Mouse (Mus musculus): ENCODE data around the gene Slc25a30. TPM values are rescaled to one million over a fixed set of nuclear protein-coding genes. Genes with fewer than 3 reads are reported as not detected.

The Slc25a30 gene
- total and polyA plus RNA-seq, 3 experiments, result 9.6 to 18.2 (median 17.0) TPM

- Histone ChIP-seq H3K79me2 (replicated peaks; ENCODE audit: control insufficient read depth, extremely low read depth, insufficient read depth, poor library complexity, severe bottlenecking) (no peaks in the 10 kb centered on the region), H3K27me3 (replicated peaks) (no peaks in the 10 kb centered on the region), H3K9ac (ENCODE audit: insufficient read depth, low read depth) (no peak overlapping the region), H3K4me1 (ENCODE audit: control insufficient read depth in 1 of 2, insufficient read depth in 2 of 2) (peaks cover 0 to 8% of the 10 kb centered on the region in 2 experiments; a peak in 3 of 4 replicates), H3K9me3 (replicated peaks; ENCODE audit: low read length) (no peaks in the 10 kb centered on the region), H3K36me3 (replicated peaks in 1 of 2; ENCODE audit: control insufficient read depth in 1 of 2, insufficient read depth in 1 of 2, low read length in 1 of 2) (peaks cover 16 to 56% of the 10 kb centered on the region in 2 experiments), H3K4me3 (replicated peaks in 1 of 3; ENCODE audit: low read depth in 2 of 3, low read length in 2 of 3, poor library complexity in 1 of 3) (no peak overlapping the region), H3K27ac (ENCODE audit: insufficient read depth, low read depth) (no peak overlapping the region), H3K4me2 (ENCODE audit: insufficient read depth, low read depth, poor library complexity, severe bottlenecking) (no peak overlapping the region)
- dilution Hi-C loops (cut with MboI; ENCODE audit: extremely low pct_ligation_motif_present, extremely low pct_unique_long_range_greater_than_20kb, low sequenced_read_pairs) (no loop called here), in situ Hi-C loops (cut with MboI; ENCODE audit: low pct_ligation_motif_present, low pct_unique_long_range_greater_than_20kb, low sequenced_read_pairs) (no loop called here)
- DNase-seq (ENCODE audit: extremely low read depth), result peak; percentile 55
- TF ChIP-seq KAT2A (IDR thresholded peaks at IDR 0.05; ENCODE audit: insufficient replicate concordance, low read length), result no peak
- peak; percentile 70 for TF ChIP-seq RAD21 (IDR thresholded peaks at IDR 0.05; ENCODE audit: low read depth, low read length)
- TF ChIP-seq CTCF (conservative IDR thresholded peaks at IDR 0.05 in 1 of 2, IDR thresholded peaks at IDR 0.05 in 1 of 2; ENCODE audit: low read depth in 2 of 2, low read length in 2 of 2), result peak; percentile 78
- TF ChIP-seq MEF2A (IDR thresholded peaks at IDR 0.05; ENCODE audit: borderline replicate concordance, low read depth, low read length), result 0 out of 2 replicates have a peak, but pooled peaks have one; percentile 13
- TF ChIP-seq SMC3 (IDR thresholded peaks at IDR 0.05; ENCODE audit: low read depth, low read length), result peak; percentile 44
These were observed 25.6 kb downstream of the Slc25a30 start for GRCm38 (mm10) chr14:75761028-75761805.

DNA sequence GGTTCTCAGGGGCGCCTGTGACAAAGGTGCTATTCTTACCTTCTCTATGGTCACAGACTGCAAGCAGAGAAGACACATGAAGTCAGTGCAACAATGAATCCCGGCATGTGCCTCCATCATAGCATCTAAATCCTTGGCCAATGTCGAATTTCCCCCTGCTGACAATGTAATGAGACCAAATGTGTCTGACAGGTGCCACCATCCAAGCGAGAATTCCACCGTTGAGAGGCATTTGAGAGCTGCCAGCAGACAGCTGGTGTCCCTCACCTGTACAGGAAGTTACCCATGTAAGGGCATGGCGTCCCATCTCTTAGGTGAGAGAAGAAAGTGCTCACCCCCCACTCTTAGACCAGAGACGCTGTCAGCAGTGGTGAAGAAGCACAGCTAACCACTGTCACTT lies 28.4 kb downstream of the Slc25a30 start:
- in situ Hi-C loops (cut with MboI; ENCODE audit: low pct_ligation_motif_present, low pct_unique_long_range_greater_than_20kb, low sequenced_read_pairs), result no loop called here
- no peak overlapping the region for H3K4me3 ChIP-seq (replicated peaks in 1 of 3; ENCODE audit: low read depth in 2 of 3, low read length in 2 of 3, poor library complexity in 1 of 3)
- H3K9me3 ChIP-seq (replicated peaks; ENCODE audit: low read length), result no peaks in the 10 kb centered on the region

DNA sequence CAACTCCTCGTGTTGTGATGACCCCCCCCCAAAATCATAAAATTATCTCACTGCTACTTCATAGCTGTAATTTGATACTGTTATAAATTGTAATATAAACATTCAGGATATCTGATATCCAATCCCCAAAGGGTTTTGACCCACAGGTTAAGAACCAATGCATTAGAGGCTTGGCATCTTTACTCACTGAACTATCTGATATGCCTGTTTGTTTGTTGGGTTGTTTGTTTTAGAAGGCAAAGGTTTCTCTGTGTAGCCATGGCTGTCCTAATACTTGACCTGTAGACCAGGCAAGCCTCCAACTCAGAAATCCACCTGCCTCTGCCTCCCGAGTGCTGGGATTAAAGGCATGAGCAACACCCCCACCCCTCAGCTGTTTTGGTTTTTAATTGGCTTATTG lies 29.0 kb downstream of the Slc25a30 start:
- peaks cover under 1 to 1% of the 10 kb centered on the region in 2 experiments; a peak in 3 of 4 replicates for H3K4me1 ChIP-seq (ENCODE audit: control insufficient read depth in 1 of 2, insufficient read depth in 2 of 2)
- H3K79me2 ChIP-seq (replicated peaks; ENCODE audit: control insufficient read depth, extremely low read depth, insufficient read depth, poor library complexity, severe bottlenecking), result peaks cover 14% of the 10 kb centered on the region
- H3K9me3 ChIP-seq (replicated peaks; ENCODE audit: low read length), result no peaks in the 10 kb centered on the region
- TF ChIP-seq RCOR1 (conservative IDR thresholded peaks at IDR 0.05; ENCODE audit: low read depth, low read length) (no peak), JUN (IDR thresholded peaks at IDR 0.05; ENCODE audit: insufficient read depth, low read depth, low read length) (no peak), ELF1 (IDR thresholded peaks at IDR 0.05; ENCODE audit: low read depth, low read length) (no peak), MAFK (IDR thresholded peaks at IDR 0.05; ENCODE audit: insufficient replicate concordance, low read length) (no peak), HCFC1 (IDR thresholded peaks at IDR 0.05; ENCODE audit: low read depth, low read length) (no peak), NELFE (IDR thresholded peaks at IDR 0.05; ENCODE audit: low read depth, low read length) (no peak), ETS1 (conservative IDR thresholded peaks at IDR 0.05; ENCODE audit: low read depth, low read length) (no peak), BHLHE40 (IDR thresholded peaks at IDR 0.05; ENCODE audit: low read depth, low read length) (no peak), CHD1 (IDR thresholded peaks at IDR 0.05; ENCODE audit: low read depth, low read length) (no peak), SMC3 (IDR thresholded peaks at IDR 0.05; ENCODE audit: low read depth, low read length) (no peak), GABPA (IDR thresholded peaks at IDR 0.05; ENCODE audit: insufficient replicate concordance, low read depth, low read length) (no peak)
- H3K27ac ChIP-seq (ENCODE audit: insufficient read depth, low read depth), result no peak overlapping the region
- dilution Hi-C loops (cut with MboI; ENCODE audit: extremely low pct_ligation_motif_present, extremely low pct_unique_long_range_greater_than_20kb, low sequenced_read_pairs) (no loop called here), in situ Hi-C loops (cut with MboI; ENCODE audit: low pct_ligation_motif_present, low pct_unique_long_range_greater_than_20kb, low sequenced_read_pairs) (no loop called here)
- no peak overlapping the region for H3K4me3 ChIP-seq (replicated peaks in 1 of 3; ENCODE audit: low read depth in 2 of 3, low read length in 2 of 3, poor library complexity in 1 of 3)
- H3K9ac ChIP-seq (ENCODE audit: insufficient read depth, low read depth), result no peak overlapping the region
- no peak for DNase-seq (ENCODE audit: extremely low read depth)
- no peak overlapping the region for H3K4me2 ChIP-seq (ENCODE audit: insufficient read depth, low read depth, poor library complexity, severe bottlenecking)
- no peaks in the 10 kb centered on the region for H3K27me3 ChIP-seq (replicated peaks)
- H3K36me3 ChIP-seq (replicated peaks in 1 of 2; ENCODE audit: control insufficient read depth in 1 of 2, insufficient read depth in 1 of 2, low read length in 1 of 2), result peaks cover 8 to 32% of the 10 kb centered on the region in 2 experiments

More for the DNA sequence above, 28.4 kb downstream of the Slc25a30 start:
- TF ChIP-seq JUN (IDR thresholded peaks at IDR 0.05; ENCODE audit: insufficient read depth, low read depth, low read length) (no peak), MEF2A (IDR thresholded peaks at IDR 0.05; ENCODE audit: borderline replicate concordance, low read depth, low read length) (no peak), MAZ (IDR thresholded peaks at IDR 0.05; ENCODE audit: low read depth, low read length) (no peak), ZKSCAN1 (IDR thresholded peaks at IDR 0.05; ENCODE audit: borderline replicate concordance, low read depth, low read length) (no peak), POLR2AphosphoS2 (IDR thresholded peaks at IDR 0.05; ENCODE audit: low read depth, low read length) (no peak), USF2 (conservative IDR thresholded peaks at IDR 0.05; ENCODE audit: low read depth, low read length) (no peak), USF1 (IDR thresholded peaks at IDR 0.05; ENCODE audit: low read depth, low read length) (no peak), CTCF (conservative IDR thresholded peaks at IDR 0.05 in 1 of 2, IDR thresholded peaks at IDR 0.05 in 1 of 2; ENCODE audit: low read depth in 2 of 2, low read length in 2 of 2) (no peak), MYC (IDR thresholded peaks at IDR 0.05; ENCODE audit: low read depth, low read length) (no peak), RAD21 (IDR thresholded peaks at IDR 0.05; ENCODE audit: low read depth, low read length) (no peak), ETS1 (conservative IDR thresholded peaks at IDR 0.05; ENCODE audit: low read depth, low read length) (no peak), KAT2A (IDR thresholded peaks at IDR 0.05; ENCODE audit: insufficient replicate concordance, low read length) (no peak), TBP (conservative IDR thresholded peaks at IDR 0.05; ENCODE audit: low read depth, low read length) (no peak), NELFE (IDR thresholded peaks at IDR 0.05; ENCODE audit: low read depth, low read length) (no peak), E2F4 (IDR thresholded peaks at IDR 0.05; ENCODE audit: insufficient replicate concordance, low read depth, low read length) (no peak), IRF4 (IDR thresholded peaks at IDR 0.05; ENCODE audit: low read depth, low read length) (no peak)
- Histone ChIP-seq H3K36me3 (replicated peaks in 1 of 2; ENCODE audit: control insufficient read depth in 1 of 2, insufficient read depth in 1 of 2, low read length in 1 of 2) (peaks cover 8 to 38% of the 10 kb centered on the region in 2 experiments), H3K4me2 (ENCODE audit: insufficient read depth, low read depth, poor library complexity, severe bottlenecking) (no peak overlapping the region), H3K27me3 (replicated peaks) (no peaks in the 10 kb centered on the region), H3K9ac (ENCODE audit: insufficient read depth, low read depth) (no peak overlapping the region), H3K4me1 (ENCODE audit: control insufficient read depth in 1 of 2, insufficient read depth in 2 of 2) (no peaks in the 10 kb centered on the region; a peak in 1 of 4 replicates), H3K27ac (ENCODE audit: insufficient read depth, low read depth) (no peak overlapping the region), H3K79me2 (replicated peaks; ENCODE audit: control insufficient read depth, extremely low read depth, insufficient read depth, poor library complexity, severe bottlenecking) (peaks cover 8% of the 10 kb centered on the region)
- DNase-seq (ENCODE audit: extremely low read depth), result no peak
- dilution Hi-C loops (cut with MboI; ENCODE audit: extremely low pct_ligation_motif_present, extremely low pct_unique_long_range_greater_than_20kb, low sequenced_read_pairs), result no loop called here
